Mouse (Mus musculus) cerebellum, adult 11 months (tissue): ENCODE data around the gene Tespa1.
"Not testable (repeated sequence)": the region's sequence is repeated elsewhere in the genome, so short reads cannot be mapped to it uniquely, and the experiment has no call there.

Source experiments
- DNase-seq: peaks from one replicate; pipeline ENCODE4 v3.0.0; 2022

The Tespa1 gene

DNA sequence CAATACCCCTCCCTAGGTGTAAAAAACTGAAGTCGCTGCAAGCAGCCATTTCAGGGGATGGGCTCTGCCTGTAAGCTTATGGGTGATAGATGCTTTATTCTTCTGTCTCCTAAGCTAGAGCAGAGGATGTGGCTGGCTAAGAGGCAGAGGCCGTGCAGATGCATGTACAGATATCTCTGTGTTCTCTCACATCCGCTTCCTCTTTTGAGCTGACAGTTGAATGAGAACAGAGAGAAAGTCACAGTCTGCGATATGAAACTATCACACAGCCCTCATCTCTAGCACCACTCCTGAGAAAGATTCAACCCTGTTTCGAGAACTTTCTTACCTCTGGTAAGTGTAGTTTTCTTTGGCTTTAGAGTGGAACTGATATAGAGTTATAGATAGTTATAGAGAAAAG is at the start of gene Tespa1:
Gene Tespa1, plus strand, starts transcription at position 234 of the 400 bp plus-strand sequence.
- DNase-seq: no peak

GRCm38 (mm10) chr10:130275759-130276158 is 46.9 kb upstream of the Tespa1 start:
- DNase-seq: no peak

- DNase-seq: no peak
These were observed 46.2 kb upstream of the Tespa1 start for GRCm38 (mm10) chr10:130276496-130276895.

DNA sequence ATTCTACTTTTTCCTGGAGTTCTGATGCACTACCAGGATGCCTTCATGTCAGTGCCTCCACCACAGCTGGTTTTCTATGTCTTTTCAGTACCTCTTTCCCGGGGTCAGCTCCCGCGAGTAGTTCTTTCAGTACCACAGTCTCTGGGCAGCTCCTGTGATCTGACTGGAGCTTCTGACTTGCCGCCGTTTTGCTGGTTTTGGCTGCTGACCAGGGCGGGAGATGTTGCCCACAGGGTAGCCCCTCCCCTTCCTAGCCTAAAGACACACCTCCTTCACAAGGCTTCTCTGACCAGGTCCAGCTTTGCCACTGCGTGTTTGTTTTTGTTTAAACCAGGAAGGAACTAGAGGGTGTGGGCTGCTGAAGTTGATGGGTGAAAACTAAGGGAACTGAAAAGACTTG is 42.6 kb upstream of the Tespa1 start, which contains the start of gene Neurod4:
Gene Neurod4, minus strand, starts transcription at position 175 of the 400 bp plus-strand sequence.
- DNase-seq: no peak

GRCm38 (mm10) chr10:130281982-130282449 is 40.7 kb upstream of the Tespa1 start:
- no peak for DNase-seq

DNA sequence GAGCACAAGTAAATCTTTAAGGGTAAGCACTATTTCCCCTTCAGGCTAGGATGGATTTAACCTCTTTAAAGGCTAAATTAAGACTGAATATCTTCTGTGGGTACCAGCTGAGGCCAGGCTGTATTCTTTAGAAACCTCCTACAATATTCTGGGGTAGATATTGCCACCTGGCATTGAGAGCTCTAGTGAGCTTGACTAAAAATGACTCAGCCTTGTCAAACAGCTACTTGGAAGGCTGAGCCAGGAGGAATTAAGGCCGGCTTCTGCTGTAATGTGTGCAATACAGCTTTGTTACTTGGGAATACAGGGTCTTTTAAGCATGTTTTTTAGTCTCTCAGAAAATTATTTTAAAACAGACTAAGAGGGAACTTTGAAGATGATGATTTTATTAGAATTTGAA is 35.5 kb upstream of the Tespa1 start:
- DNase-seq: no peak

GRCm38 (mm10) chr10:130288007-130288406 is 34.7 kb upstream of the Tespa1 start:
- no peak for DNase-seq

GRCm38 (mm10) chr10:130293741-130294408 is 28.8 kb upstream of the Tespa1 start:
- no peak for DNase-seq

- DNase-seq: not testable (repeated sequence)
These were observed 23.9 kb upstream of the Tespa1 start for GRCm38 (mm10) chr10:130298748-130299147.

- not testable (repeated sequence) for DNase-seq
These were observed 18.5 kb upstream of the Tespa1 start for GRCm38 (mm10) chr10:130304138-130304537.

- no peak for DNase-seq
These were observed 11.0 kb upstream of the Tespa1 start for GRCm38 (mm10) chr10:130311534-130312227.

DNA sequence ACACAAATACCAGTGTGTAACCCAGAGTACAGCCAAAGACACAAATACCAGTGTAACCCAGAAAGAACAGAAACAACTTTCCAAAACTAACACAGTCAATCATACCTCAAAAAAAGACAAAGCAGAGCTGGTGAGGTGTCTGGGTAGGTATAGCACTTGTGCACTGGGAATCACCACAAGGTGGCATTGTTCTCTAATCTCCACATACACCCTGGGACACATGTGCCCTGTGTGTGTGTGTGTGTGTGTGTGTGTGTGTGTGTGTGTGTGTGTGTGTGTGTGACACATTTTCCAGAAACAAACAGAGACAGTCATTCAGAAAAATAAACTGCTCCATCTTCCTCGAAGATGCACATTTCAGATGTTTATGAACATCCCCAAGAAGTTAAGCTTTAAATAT is 9.1 kb upstream of the Tespa1 start:
- no peak for DNase-seq

GRCm38 (mm10) chr10:130314110-130314829 is 8.4 kb upstream of the Tespa1 start:
- no peak for DNase-seq

DNA sequence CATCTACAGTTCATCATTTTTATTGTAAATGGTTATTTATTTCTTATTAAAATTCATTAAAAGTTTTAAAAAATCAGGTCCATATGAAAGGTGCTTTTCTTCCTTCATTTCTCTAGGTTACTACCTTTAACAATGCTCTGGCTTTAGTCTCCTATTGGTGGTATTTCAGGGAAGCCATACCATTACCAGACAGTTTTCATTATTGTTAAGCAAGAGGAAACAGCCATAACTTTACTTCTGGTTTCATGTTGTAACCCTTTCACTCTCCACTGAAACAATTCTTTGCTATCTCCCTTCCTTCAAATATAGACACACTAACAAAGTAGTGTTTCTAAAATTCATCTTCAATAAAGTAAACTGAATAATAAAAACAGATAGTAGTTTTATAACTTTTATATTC is 6.8 kb upstream of the Tespa1 start:
- no peak for DNase-seq

DNA sequence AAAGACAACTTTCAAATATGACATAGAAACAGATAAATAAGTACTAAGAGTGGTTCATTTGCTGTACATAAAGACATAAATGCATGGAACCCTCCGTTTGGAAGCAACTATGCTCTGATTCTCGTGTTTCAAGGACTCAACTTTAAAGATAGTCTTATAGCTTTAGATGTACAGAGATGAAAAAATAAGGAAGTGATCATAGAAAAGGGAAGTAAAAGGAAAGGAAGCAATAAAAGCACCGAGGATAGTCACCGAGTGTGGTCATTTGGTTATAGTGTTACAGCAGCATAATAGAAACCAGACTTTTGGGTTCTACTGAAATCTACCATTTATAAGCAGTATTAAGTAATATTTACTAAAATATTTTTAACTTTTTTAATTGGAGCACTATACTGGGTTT is 4.0 kb upstream of the Tespa1 start:
- no peak for DNase-seq

GRCm38 (mm10) chr10:130320715-130321114 is 2.0 kb upstream of the Tespa1 start:
- DNase-seq: no peak

- DNase-seq: no peak
These were observed 608 bp upstream of the Tespa1 start for GRCm38 (mm10) chr10:130322062-130322461.

DNA sequence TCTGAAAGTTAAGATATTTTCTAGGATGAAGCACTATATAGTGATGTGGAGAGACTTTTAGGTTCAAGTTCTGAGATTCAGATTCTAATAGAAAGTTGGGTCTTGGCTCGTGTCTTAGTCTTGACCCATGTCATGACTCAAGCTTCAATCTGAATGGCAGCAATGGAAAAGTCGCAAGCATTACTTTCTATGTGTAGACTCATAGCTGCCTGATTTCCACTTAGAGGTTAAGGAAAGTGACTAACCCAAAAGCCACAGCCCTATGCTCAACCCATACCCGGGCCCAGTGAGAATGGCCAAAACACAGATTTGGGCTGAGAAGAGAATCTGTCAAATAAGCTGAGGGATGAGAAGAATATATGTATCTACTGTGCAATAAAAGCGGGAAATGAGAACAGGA is 1.6 kb downstream of the Tespa1 start:
- DNase-seq: no peak

DNA sequence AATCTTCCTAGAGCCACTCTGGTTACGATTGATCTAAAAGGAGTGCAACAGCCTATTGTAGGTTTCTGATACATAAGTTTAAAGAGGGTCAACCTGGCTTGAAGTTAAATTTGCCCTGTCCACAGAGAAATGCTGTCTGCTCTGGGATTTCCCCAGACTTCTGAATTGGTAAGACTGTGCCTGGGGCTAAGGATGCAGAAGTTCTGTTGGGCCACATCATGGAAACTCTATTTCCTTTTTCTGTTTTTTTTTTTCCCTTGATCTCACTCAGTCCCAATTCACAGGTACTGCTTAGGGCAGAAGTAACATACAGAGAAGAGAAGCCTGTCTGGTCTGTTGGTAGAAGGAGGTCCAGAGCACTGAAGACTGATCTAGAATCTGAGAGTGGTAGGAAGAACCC is 8.0 kb downstream of the Tespa1 start:
- no peak for DNase-seq

- DNase-seq: no peak
These were observed 13.7 kb downstream of the Tespa1 start for GRCm38 (mm10) chr10:130336385-130336784.

- DNase-seq: no peak
These were observed 14.9 kb downstream of the Tespa1 start for GRCm38 (mm10) chr10:130337581-130337980.

GRCm38 (mm10) chr10:130340050-130340449 is 17.4 kb downstream of the Tespa1 start:
- DNase-seq: not testable (repeated sequence)

DNA sequence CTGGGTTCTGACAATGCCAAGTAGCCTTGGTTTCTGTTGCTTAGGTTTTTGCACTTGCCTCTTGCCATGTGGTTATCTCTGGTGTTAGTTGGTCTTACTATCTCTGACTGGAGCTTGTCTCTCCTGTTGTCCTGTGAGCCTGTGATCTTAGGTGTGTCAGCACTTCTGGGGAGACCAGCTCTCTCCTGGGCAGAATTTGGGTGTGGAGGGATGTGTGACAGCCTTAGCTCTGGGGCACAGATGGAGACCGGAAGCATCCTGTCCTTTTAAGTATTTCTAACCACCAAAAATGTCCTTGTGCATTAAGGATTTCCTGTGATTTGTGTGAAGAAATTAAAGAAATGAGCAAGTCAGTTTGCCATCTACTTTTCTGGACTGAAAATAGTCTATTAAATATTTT is 21.4 kb downstream of the Tespa1 start:
- DNase-seq: no peak
